Mouse (Mus musculus): ENCODE results near the gene Adam23. TPM values are rescaled to one million over a fixed set of nuclear protein-coding genes. Genes with fewer than 3 reads are reported as not detected.

Adam23 gene
- total and polyA plus RNA-seq, 2 experiments = 2.8 to 25.0 TPM

- no peaks in the 10 kb centered on the region for H3K4me1 ChIP-seq (ENCODE audit: control insufficient read depth, insufficient read depth, low read length)
- DNase-seq (ENCODE audit: extremely low read depth, low read depth, low spot score) = no peak
- H3K9ac ChIP-seq (ENCODE audit: low read depth, low read length) = no peak overlapping the region
- TF ChIP-seq POLR2A (IDR thresholded peaks at IDR 0.05; ENCODE audit: extremely low read depth, insufficient read depth, low read length) (no peak), CTCF (IDR thresholded peaks at IDR 0.05; ENCODE audit: low read depth, low read length) (no peak)
- WGBS = 78% methylated on average over 8 of the region's 8 CpGs
- H3K36me3 ChIP-seq (ENCODE audit: control insufficient read depth, insufficient read depth, low read length) = no peaks in the 10 kb centered on the region
- H3K79me2 ChIP-seq (ENCODE audit: control insufficient read depth, insufficient read depth, low read length) = no peaks in the 10 kb centered on the region
- H3K4me3 ChIP-seq (ENCODE audit: insufficient read depth, low read depth, low read length) = no peak overlapping the region
- no peaks in the 10 kb centered on the region for H3K27me3 ChIP-seq (ENCODE audit: control insufficient read depth, insufficient read depth, low read length)
- H3K27ac ChIP-seq (replicated peaks; ENCODE audit: insufficient read depth, low read depth, low read length) = no peak overlapping the region
Observed at GRCm38 (mm10) chr1:63457801-63458519, 12.3 kb downstream of the Adam23 start.

- WGBS = 96% methylated on average over 3 of the region's 3 CpGs
Observed at GRCm38 (mm10) chr1:63459151-63459550, 13.5 kb downstream of the Adam23 start.

GRCm38 (mm10) chr1:63459926-63460325 is 14.2 kb downstream of the Adam23 start:
- no peak for DNase-seq (ENCODE audit: extremely low read depth, low read depth, low spot score)
- Histone ChIP-seq H3K4me1 (ENCODE audit: control insufficient read depth, insufficient read depth, low read length) (no peaks in the 10 kb centered on the region), H3K9ac (ENCODE audit: low read depth, low read length) (no peak overlapping the region), H3K79me2 (ENCODE audit: control insufficient read depth, insufficient read depth, low read length) (no peaks in the 10 kb centered on the region), H3K4me3 (ENCODE audit: insufficient read depth, low read depth, low read length) (no peak overlapping the region), H3K27ac (replicated peaks; ENCODE audit: insufficient read depth, low read depth, low read length) (no peak overlapping the region), H3K36me3 (ENCODE audit: control insufficient read depth, insufficient read depth, low read length) (no peaks in the 10 kb centered on the region), H3K27me3 (ENCODE audit: control insufficient read depth, insufficient read depth, low read length) (no peaks in the 10 kb centered on the region)
- no peak for TF ChIP-seq POLR2A (IDR thresholded peaks at IDR 0.05; ENCODE audit: extremely low read depth, insufficient read depth, low read length)
- no peak for TF ChIP-seq CTCF (IDR thresholded peaks at IDR 0.05; ENCODE audit: low read depth, low read length)
- WGBS = 83% methylated on average over 6 of the region's 6 CpGs

More at GRCm38 (mm10) chr1:63459151-63459550, 13.5 kb downstream of the Adam23 start:
- no peak overlapping the region for H3K9ac ChIP-seq (ENCODE audit: low read depth, low read length)
- DNase-seq (ENCODE audit: extremely low read depth, low read depth, low spot score) = no peak
- H3K27me3 ChIP-seq (ENCODE audit: control insufficient read depth, insufficient read depth, low read length) = no peaks in the 10 kb centered on the region
- H3K4me1 ChIP-seq (ENCODE audit: control insufficient read depth, insufficient read depth, low read length) = no peaks in the 10 kb centered on the region
- no peak overlapping the region for H3K27ac ChIP-seq (replicated peaks; ENCODE audit: insufficient read depth, low read depth, low read length)
- no peaks in the 10 kb centered on the region for H3K79me2 ChIP-seq (ENCODE audit: control insufficient read depth, insufficient read depth, low read length)
- no peaks in the 10 kb centered on the region for H3K36me3 ChIP-seq (ENCODE audit: control insufficient read depth, insufficient read depth, low read length)
- TF ChIP-seq CTCF (IDR thresholded peaks at IDR 0.05; ENCODE audit: low read depth, low read length) = no peak
- H3K4me3 ChIP-seq (ENCODE audit: insufficient read depth, low read depth, low read length) = no peak overlapping the region

GRCm38 (mm10) chr1:63464441-63464840 is 18.8 kb downstream of the Adam23 start:
- Histone ChIP-seq H3K4me3 (ENCODE audit: insufficient read depth, low read depth, low read length) (no peak overlapping the region), H3K27ac (replicated peaks; ENCODE audit: insufficient read depth, low read depth, low read length) (no peak overlapping the region), H3K79me2 (ENCODE audit: control insufficient read depth, insufficient read depth, low read length) (no peaks in the 10 kb centered on the region), H3K27me3 (ENCODE audit: control insufficient read depth, insufficient read depth, low read length) (no peaks in the 10 kb centered on the region), H3K4me1 (ENCODE audit: control insufficient read depth, insufficient read depth, low read length) (no peaks in the 10 kb centered on the region), H3K36me3 (ENCODE audit: control insufficient read depth, insufficient read depth, low read length) (no peaks in the 10 kb centered on the region), H3K9ac (ENCODE audit: low read depth, low read length) (no peak overlapping the region)
- DNase-seq (ENCODE audit: extremely low read depth, low read depth, low spot score) = no peak
- WGBS = 76% methylated on average over 1 of the region's 1 CpGs
- TF ChIP-seq CTCF (IDR thresholded peaks at IDR 0.05; ENCODE audit: low read depth, low read length) (no peak), POLR2A (IDR thresholded peaks at IDR 0.05; ENCODE audit: extremely low read depth, insufficient read depth, low read length) (no peak)

- H3K4me1 ChIP-seq (ENCODE audit: control insufficient read depth, insufficient read depth, low read length) = no peaks in the 10 kb centered on the region
- H3K27ac ChIP-seq (replicated peaks; ENCODE audit: insufficient read depth, low read depth, low read length) = no peak overlapping the region
- DNase-seq (ENCODE audit: extremely low read depth, low read depth, low spot score) = no peak
- H3K27me3 ChIP-seq (ENCODE audit: control insufficient read depth, insufficient read depth, low read length) = no peaks in the 10 kb centered on the region
- TF ChIP-seq CTCF (IDR thresholded peaks at IDR 0.05; ENCODE audit: low read depth, low read length) = no peak
- no peak for TF ChIP-seq POLR2A (IDR thresholded peaks at IDR 0.05; ENCODE audit: extremely low read depth, insufficient read depth, low read length)
- no peak overlapping the region for H3K9ac ChIP-seq (ENCODE audit: low read depth, low read length)
- H3K36me3 ChIP-seq (ENCODE audit: control insufficient read depth, insufficient read depth, low read length) = no peaks in the 10 kb centered on the region
- H3K4me3 ChIP-seq (ENCODE audit: insufficient read depth, low read depth, low read length) = no peak overlapping the region
- H3K79me2 ChIP-seq (ENCODE audit: control insufficient read depth, insufficient read depth, low read length) = no peaks in the 10 kb centered on the region
- 86% methylated on average over 2 of the region's 2 CpGs for WGBS
Observed at GRCm38 (mm10) chr1:63473272-63473671, 27.6 kb downstream of the Adam23 start.

GRCm38 (mm10) chr1:63473696-63474095 is 28.0 kb downstream of the Adam23 start:
- TF ChIP-seq CTCF (IDR thresholded peaks at IDR 0.05; ENCODE audit: low read depth, low read length) (no peak), POLR2A (IDR thresholded peaks at IDR 0.05; ENCODE audit: extremely low read depth, insufficient read depth, low read length) (no peak)
- 79% methylated on average over 8 of the region's 8 CpGs for WGBS
- Histone ChIP-seq H3K4me1 (ENCODE audit: control insufficient read depth, insufficient read depth, low read length) (no peaks in the 10 kb centered on the region), H3K4me3 (ENCODE audit: insufficient read depth, low read depth, low read length) (no peak overlapping the region), H3K27ac (replicated peaks; ENCODE audit: insufficient read depth, low read depth, low read length) (no peak overlapping the region), H3K79me2 (ENCODE audit: control insufficient read depth, insufficient read depth, low read length) (no peaks in the 10 kb centered on the region), H3K36me3 (ENCODE audit: control insufficient read depth, insufficient read depth, low read length) (no peaks in the 10 kb centered on the region), H3K9ac (ENCODE audit: low read depth, low read length) (no peak overlapping the region), H3K27me3 (ENCODE audit: control insufficient read depth, insufficient read depth, low read length) (no peaks in the 10 kb centered on the region)
- no peak for DNase-seq (ENCODE audit: extremely low read depth, low read depth, low spot score)

Data from liver, adult 2 months (tissue).